8 mouse cellular contexts compared by ENCODE assay signal in the genomic region with DNA sequence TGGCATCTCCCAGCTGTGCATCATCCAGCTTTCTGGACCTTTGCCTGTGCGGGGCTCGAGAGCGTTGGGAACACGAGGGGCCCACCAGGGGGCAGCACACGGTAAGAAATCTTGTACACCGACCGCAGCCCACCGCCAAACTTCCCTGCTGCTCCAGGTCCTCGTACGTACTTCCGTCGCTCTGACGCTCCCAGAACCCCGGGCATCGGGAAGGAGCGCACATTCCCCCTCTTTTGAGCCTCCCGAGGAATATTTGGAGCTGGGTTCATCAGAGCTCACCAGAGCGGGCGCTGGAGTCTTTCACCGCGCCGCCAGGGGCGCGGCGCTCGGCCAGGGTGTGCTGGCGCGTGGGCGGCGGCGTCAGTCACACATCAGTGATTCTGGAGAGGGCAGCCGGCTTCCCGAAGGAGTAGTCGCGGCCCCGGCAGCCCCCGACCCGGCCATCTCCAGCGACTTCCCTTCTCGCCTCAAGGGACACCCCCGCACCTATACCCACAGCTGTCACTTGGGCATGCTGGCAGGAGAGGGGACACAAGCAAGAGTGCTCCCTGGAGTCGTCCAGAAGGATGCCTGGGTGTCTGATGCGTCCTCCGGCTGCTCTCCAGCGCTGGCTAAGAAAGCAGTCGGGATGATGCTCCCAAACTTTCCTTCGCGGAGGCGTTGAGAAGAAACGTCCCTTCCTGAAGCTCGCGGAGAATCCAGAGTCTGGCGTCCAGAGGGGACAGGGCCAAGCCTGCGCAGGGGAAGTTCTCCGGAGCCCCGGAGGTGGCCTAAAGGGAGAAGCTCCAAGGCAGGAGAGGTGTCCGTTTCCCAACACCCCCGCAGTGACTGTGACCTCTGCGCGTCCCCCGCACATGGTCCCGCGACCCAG. TPM values are rescaled to one million over a fixed set of nuclear protein-coding genes. Genes with fewer than 3 reads are reported as not detected.
DNase-seq lines count a peak whose midpoint lies in the region; ATAC-seq and TF ChIP-seq lines count a peak whose summit lies in the region.

No protein-coding gene starts in this region.

- peak overlapping the region; percentile 43 for H3K9ac ChIP-seq in embryonic facial prominence, embryonic 15.5 days
- H3K9ac ChIP-seq in heart, embryonic 11.5 days (ENCODE audit: low read depth, low read length): peak overlapping the region; percentile 43; the same call in 1 of the 2 replicates
- peak overlapping the region; percentile 47 for H3K9ac ChIP-seq in kidney, embryonic 15.5 days
- peak overlapping the region; percentile 59 for H3K9ac ChIP-seq in limb, embryonic 14.5 days (ENCODE audit: low read depth, low read length, severe bottlenecking)
- peak overlapping the region; percentile 75 for H3K9ac ChIP-seq in midbrain, embryonic 16.5 days (ENCODE audit: low read depth, low read length)

- under 1% methylated on average over 63 of the region's 63 CpGs for whole genome bisulfite sequencing in embryonic facial prominence, embryonic 15.5 days
- under 1% methylated on average over 63 of the region's 63 CpGs for WGBS in heart, embryonic 11.5 days (ENCODE audit: insufficient replicate concordance)
- WGBS in kidney, embryonic 15.5 days: under 1% methylated on average over 63 of the region's 63 CpGs
- under 1% methylated on average over 63 of the region's 63 CpGs for WGBS in limb, embryonic 14.5 days
- WGBS in midbrain, embryonic 16.5 days: under 1% methylated on average over 63 of the region's 63 CpGs

- H3K4me2 ChIP-seq in embryonic facial prominence, embryonic 15.5 days (replicated peaks): peak overlapping the region; percentile 99
- H3K4me2 ChIP-seq in heart, embryonic 11.5 days: peak overlapping the region; percentile 100
- peak overlapping the region; percentile 100 for H3K4me2 ChIP-seq in kidney, embryonic 15.5 days
- peak overlapping the region; percentile 100 for H3K4me2 ChIP-seq in limb, embryonic 14.5 days (replicated peaks; ENCODE audit: low read depth, low read length, severe bottlenecking)
- H3K4me2 ChIP-seq in midbrain, embryonic 16.5 days (ENCODE audit: low read length): peak overlapping the region; percentile 98

- H3K27me3 ChIP-seq in embryonic facial prominence, embryonic 15.5 days: peaks cover 28% of the 10 kb centered on the region
- peaks cover 54% of the 10 kb centered on the region for H3K27me3 ChIP-seq in heart, embryonic 11.5 days (ENCODE audit: control insufficient read depth, insufficient read depth, low read length)
- H3K27me3 ChIP-seq in kidney, embryonic 15.5 days: peaks cover 55% of the 10 kb centered on the region
- H3K27me3 ChIP-seq in limb, embryonic 14.5 days (ENCODE audit: control insufficient read depth, insufficient read depth, low read length): peaks cover 18% of the 10 kb centered on the region
- peaks cover 8% of the 10 kb centered on the region for H3K27me3 ChIP-seq in midbrain, embryonic 16.5 days (ENCODE audit: control insufficient read depth, insufficient read depth, low read depth, low read length)

- peaks cover 14% of the 10 kb centered on the region; the same call in 1 of the 2 replicates for H3K4me1 ChIP-seq in embryonic facial prominence, embryonic 15.5 days
- H3K4me1 ChIP-seq in heart, embryonic 11.5 days (ENCODE audit: control insufficient read depth, insufficient read depth, low read length): peaks cover 3% of the 10 kb centered on the region; the same call in 1 of the 2 replicates
- H3K4me1 ChIP-seq in kidney, embryonic 15.5 days: peaks cover 24% of the 10 kb centered on the region
- no peaks in the 10 kb centered on the region for H3K4me1 ChIP-seq in limb, embryonic 14.5 days (ENCODE audit: control insufficient read depth, insufficient read depth, low read length)
- H3K4me1 ChIP-seq in midbrain, embryonic 16.5 days (ENCODE audit: control insufficient read depth, insufficient read depth, low read length): peaks cover 11% of the 10 kb centered on the region

- no peaks in the 10 kb centered on the region for H3K36me3 ChIP-seq in embryonic facial prominence, embryonic 15.5 days
- no peaks in the 10 kb centered on the region for H3K36me3 ChIP-seq in heart, embryonic 11.5 days (ENCODE audit: control insufficient read depth, insufficient read depth, low read length)
- no peaks in the 10 kb centered on the region for H3K36me3 ChIP-seq in kidney, embryonic 15.5 days
- no peaks in the 10 kb centered on the region for H3K36me3 ChIP-seq in limb, embryonic 14.5 days (ENCODE audit: control insufficient read depth, insufficient read depth, low read length)
- no peaks in the 10 kb centered on the region for H3K36me3 ChIP-seq in midbrain, embryonic 16.5 days (ENCODE audit: control insufficient read depth, insufficient read depth, low read length)

- no peaks in the 10 kb centered on the region for H3K9me3 ChIP-seq in embryonic facial prominence, embryonic 15.5 days (replicated peaks)
- no peaks in the 10 kb centered on the region for H3K9me3 ChIP-seq in heart, embryonic 11.5 days (replicated peaks; ENCODE audit: control insufficient read depth, low read length)
- no peaks in the 10 kb centered on the region for H3K9me3 ChIP-seq in kidney, embryonic 15.5 days (replicated peaks)
- no peaks in the 10 kb centered on the region for H3K9me3 ChIP-seq in limb, embryonic 14.5 days (ENCODE audit: control insufficient read depth, low read length)
- H3K9me3 ChIP-seq in midbrain, embryonic 16.5 days (replicated peaks; ENCODE audit: control insufficient read depth, low read length, poor library complexity, severe bottlenecking): no peaks in the 10 kb centered on the region

- TF ChIP-seq POLR2A in limb, embryonic 14.5 days (IDR thresholded peaks at IDR 0.05; ENCODE audit: borderline replicate concordance, extremely low read depth, insufficient read depth, insufficient read length): no peak

- peak overlapping the region; percentile 84 for H3K27ac ChIP-seq in embryonic facial prominence, embryonic 15.5 days (replicated peaks)
- no peak overlapping the region for H3K27ac ChIP-seq in heart, embryonic 11.5 days (ENCODE audit: low read depth, low read length)
- peak overlapping the region; percentile 64 for H3K27ac ChIP-seq in kidney, embryonic 15.5 days
- H3K27ac ChIP-seq in limb, embryonic 14.5 days (replicated peaks; ENCODE audit: low read depth, low read length): no peak overlapping the region
- peak overlapping the region; percentile 79 for H3K27ac ChIP-seq in midbrain, embryonic 16.5 days (ENCODE audit: low read length)

- peak; percentile 10 to 52 for DNase-seq in spleen, adult 18-20 months
- DNase-seq in spleen, adult 12 weeks (ENCODE audit: low spot score): no peak
- DNase-seq in limb, embryonic 14.5 days (ENCODE audit: low spot score): peak; percentile 96
- DNase-seq in spleen, postnatal 4 days (ENCODE audit: low spot score in 2 of 2): peak; percentile 22 to 76

- H3K4me3 ChIP-seq in embryonic facial prominence, embryonic 15.5 days (replicated peaks): peak overlapping the region; percentile 61
- H3K4me3 ChIP-seq in heart, embryonic 11.5 days (ENCODE audit: low read depth, low read length): peak overlapping the region; percentile 60
- peak overlapping the region; percentile 67 for H3K4me3 ChIP-seq in kidney, embryonic 15.5 days (replicated peaks)
- peak overlapping the region; percentile 64 for H3K4me3 ChIP-seq in limb, embryonic 14.5 days (replicated peaks; ENCODE audit: low read length)
- H3K4me3 ChIP-seq in midbrain, embryonic 16.5 days (ENCODE audit: low read depth, low read length): peak overlapping the region; percentile 73

- ATAC-seq in embryonic facial prominence, embryonic 15.5 days (ENCODE audit: insufficient number of reproducible peaks, low FRiP score, low TSS enrichment, low read depth): peak; percentile 78
- ATAC-seq in heart, embryonic 11.5 days (replicated peaks; ENCODE audit: insufficient number of reproducible peaks, low FRiP score, low TSS enrichment): peak; percentile 69
- ATAC-seq in kidney, embryonic 15.5 days (replicated peaks; ENCODE audit: low FRiP score): peak; percentile 79
- peak; percentile 79 for ATAC-seq in limb, embryonic 14.5 days (ENCODE audit: low FRiP score, low read depth)
- ATAC-seq in midbrain, embryonic 16.5 days: peak; percentile 88

RNA-seq across cellular contexts. Expression of gene Sh3rf3, which starts 0.7 kb away (rescaled TPM):
- polyA plus RNA-seq in embryonic facial prominence, embryonic 15.5 days (2015; fragmentation: Nextera tagmentation; extraction: Ambion mirVana): 3.0 and 3.1 TPM in 2 replicates
- polyA plus RNA-seq in heart, embryonic 11.5 days (2014; fragmentation: Nextera tagmentation; extraction: Ambion mirVana): 0.18 and 0.63 TPM in 2 replicates
- polyA plus RNA-seq in kidney, embryonic 15.5 days (2015; fragmentation: Nextera tagmentation; extraction: Ambion mirVana): 1.3 and 1.6 TPM in 2 replicates
- polyA plus RNA-seq in limb, embryonic 14.5 days (2012; rRNA removed): 4.0 and 6.1 TPM in 2 replicates
- 2.6 TPM in 2 replicates for polyA plus RNA-seq in limb, embryonic 14.5 days (2014; fragmentation: Nextera tagmentation; extraction: Ambion mirVana)
- polyA plus RNA-seq in midbrain, embryonic 16.5 days (2015; fragmentation: Nextera tagmentation; extraction: Ambion mirVana): 3.1 and 3.2 TPM in 2 replicates

Comparison
In these comparisons a context has a peak if more than half of its experiments do, and no peak if none do; other contexts are left out.
1. H3K27ac ChIP-seq: peak in embryonic facial prominence, embryonic 15.5 days (single experiment), kidney, embryonic 15.5 days (single experiment) and midbrain, embryonic 16.5 days (single experiment); none in heart, embryonic 11.5 days (single experiment) and limb, embryonic 14.5 days (single experiment).
2. Peak in every context shown above with its lines, with median percentiles within 50 percentile points of each other: ATAC-seq, H3K4me2 ChIP-seq, H3K4me3 ChIP-seq and H3K9ac ChIP-seq.